ENCODE assay signal across 15 mouse cellular contexts in genomic region chr12:90643891-90644290, GRCm38 (mm10).
DNase-seq lines count a peak whose midpoint lies in the region; ATAC-seq and TF ChIP-seq lines count a peak whose summit lies in the region.
"Had no signal": no experiment of that assay in that cellular context is flagged by ENCODE, and none has a peak within 500 bp of the region (broad histone marks: within the 10 kb centered on the region; RNA-seq: fewer than 3 reads in every experiment).

No protein-coding gene starts in this region.

- H3K36me3 ChIP-seq in heart, adult 2 months (ENCODE audit: control insufficient read depth, insufficient read depth, low read length): no peaks in the 10 kb centered on the region
- H3K36me3 ChIP-seq in midbrain, postnatal 0 days (ENCODE audit: insufficient read depth, low read length): no peaks in the 10 kb centered on the region
- no peaks in the 10 kb centered on the region for H3K36me3 ChIP-seq in midbrain, embryonic 14.5 days (ENCODE audit: control insufficient read depth, insufficient read depth, low read length)
- no peaks in the 10 kb centered on the region for H3K36me3 ChIP-seq in stomach, embryonic 16.5 days (ENCODE audit: control insufficient read depth, insufficient read depth, low read length)
- H3K36me3 ChIP-seq in thymus, adult 2 months (ENCODE audit: control insufficient read depth, insufficient read depth, low read length): no peaks in the 10 kb centered on the region
- no peaks in the 10 kb centered on the region for H3K36me3 ChIP-seq in forebrain, embryonic 15.5 days
- H3K36me3 ChIP-seq: hindbrain, embryonic 10.5 days; liver, embryonic 13.5 days; midbrain, embryonic 10.5 days; neural tube, embryonic 12.5 days had no signal

- H3K4me1 ChIP-seq in heart, adult 2 months (ENCODE audit: control insufficient read depth, insufficient read depth, low read length): no peaks in the 10 kb centered on the region
- H3K4me1 ChIP-seq in midbrain, postnatal 0 days (ENCODE audit: insufficient read depth, low read length): no peaks in the 10 kb centered on the region
- H3K4me1 ChIP-seq in midbrain, embryonic 14.5 days (ENCODE audit: control insufficient read depth, insufficient read depth, low read length): no peaks in the 10 kb centered on the region
- no peaks in the 10 kb centered on the region for H3K4me1 ChIP-seq in stomach, embryonic 16.5 days (ENCODE audit: control insufficient read depth, insufficient read depth, low read length)
- H3K4me1 ChIP-seq in thymus, adult 2 months (replicated peaks; ENCODE audit: control insufficient read depth, insufficient read depth, low read length): no peaks in the 10 kb centered on the region
- H3K4me1 ChIP-seq in forebrain, embryonic 15.5 days: no peaks in the 10 kb centered on the region
- H3K4me1 ChIP-seq: hindbrain, embryonic 10.5 days; liver, embryonic 13.5 days; midbrain, embryonic 10.5 days; neural tube, embryonic 12.5 days had no signal

- no peak overlapping the region for H3K4me2 ChIP-seq in midbrain, postnatal 0 days (ENCODE audit: low read depth, low read length, poor library complexity, severe bottlenecking)
- no peak overlapping the region for H3K4me2 ChIP-seq in midbrain, embryonic 14.5 days (ENCODE audit: low read length)
- no peak overlapping the region for H3K4me2 ChIP-seq in stomach, embryonic 16.5 days (ENCODE audit: low read depth, low read length)
- H3K4me2 ChIP-seq in forebrain, embryonic 15.5 days (replicated peaks): no peak overlapping the region
- H3K4me2 ChIP-seq: liver, embryonic 13.5 days; neural tube, embryonic 12.5 days had no signal

- H3K79me2 ChIP-seq in heart, adult 2 months (replicated peaks; ENCODE audit: control insufficient read depth, insufficient read depth, low read length): no peaks in the 10 kb centered on the region

- no peak overlapping the region for H3K9ac ChIP-seq in heart, adult 2 months (ENCODE audit: low read depth, low read length)
- H3K9ac ChIP-seq in midbrain, postnatal 0 days (replicated peaks; ENCODE audit: low read length, poor library complexity, severe bottlenecking): no peak overlapping the region
- H3K9ac ChIP-seq in midbrain, embryonic 14.5 days (replicated peaks; ENCODE audit: low read length): no peak overlapping the region
- H3K9ac ChIP-seq in stomach, embryonic 16.5 days (ENCODE audit: low read length): no peak overlapping the region
- H3K9ac ChIP-seq in forebrain, embryonic 15.5 days (replicated peaks): no peak overlapping the region
- H3K9ac ChIP-seq: liver, embryonic 13.5 days; neural tube, embryonic 12.5 days had no signal

- 32% methylated on average over 1 of the region's 1 CpGs for WGBS in heart, adult 2 months
- 67% methylated on average over 1 of the region's 1 CpGs for WGBS in midbrain, postnatal 0 days
- 69% methylated on average over 1 of the region's 1 CpGs for WGBS in midbrain, embryonic 14.5 days
- 22% methylated on average over 1 of the region's 1 CpGs for WGBS in stomach, embryonic 16.5 days
- 35% methylated on average over 1 of the region's 1 CpGs for WGBS in thymus, adult 2 months
- WGBS in forebrain, embryonic 15.5 days: 26% methylated on average over 1 of the region's 1 CpGs

- no peaks in the 10 kb centered on the region for H3K9me3 ChIP-seq in midbrain, postnatal 0 days (ENCODE audit: low read length)
- no peaks in the 10 kb centered on the region for H3K9me3 ChIP-seq in midbrain, embryonic 14.5 days (ENCODE audit: control insufficient read depth, low read length)
- no peaks in the 10 kb centered on the region for H3K9me3 ChIP-seq in stomach, embryonic 16.5 days (replicated peaks; ENCODE audit: control insufficient read depth, low read length)
- H3K9me3 ChIP-seq in forebrain, embryonic 15.5 days: no peaks in the 10 kb centered on the region
- H3K9me3 ChIP-seq: hindbrain, embryonic 10.5 days; liver, embryonic 13.5 days; midbrain, embryonic 10.5 days; neural tube, embryonic 12.5 days had no signal

- intact Hi-C loops in heart, adult 2 months (cut with DNase I): no loop called here

- no peak for TF ChIP-seq EP300 in heart, adult 2 months (IDR thresholded peaks at IDR 0.05; ENCODE audit: insufficient read depth, low read depth, low read length)

- no peak for TF ChIP-seq CTCF in heart, adult 2 months (IDR thresholded peaks at IDR 0.05)
- no peak for TF ChIP-seq CTCF in midbrain, postnatal 0 days (IDR thresholded peaks at IDR 0.05)
- no peak for TF ChIP-seq CTCF in thymus, adult 2 months (IDR thresholded peaks at IDR 0.05; ENCODE audit: borderline replicate concordance, control insufficient read depth, extremely low read depth, insufficient read depth, low read length, poor library complexity)

- H3K4me3 ChIP-seq in heart, adult 2 months: no peak overlapping the region
- H3K4me3 ChIP-seq in midbrain, postnatal 0 days (ENCODE audit: low read depth, low read length): no peak overlapping the region
- no peak overlapping the region for H3K4me3 ChIP-seq in midbrain, embryonic 14.5 days (replicated peaks; ENCODE audit: low read depth, low read length)
- no peak overlapping the region for H3K4me3 ChIP-seq in stomach, embryonic 16.5 days (replicated peaks; ENCODE audit: low read length)
- no peak overlapping the region for H3K4me3 ChIP-seq in thymus, adult 2 months (ENCODE audit: control insufficient read depth, insufficient read depth, low read length)
- no peak overlapping the region for H3K4me3 ChIP-seq in forebrain, embryonic 15.5 days
- H3K4me3 ChIP-seq: hindbrain, embryonic 10.5 days; left cerebral cortex, adult 2 months; liver, embryonic 13.5 days; midbrain, embryonic 10.5 days; neural tube, embryonic 12.5 days had no signal

- no peaks in the 10 kb centered on the region for H3K27me3 ChIP-seq in heart, adult 2 months (ENCODE audit: control insufficient read depth, insufficient read depth, low read length)
- no peaks in the 10 kb centered on the region for H3K27me3 ChIP-seq in midbrain, postnatal 0 days (ENCODE audit: insufficient read depth, low read length)
- H3K27me3 ChIP-seq in midbrain, embryonic 14.5 days (ENCODE audit: control insufficient read depth, insufficient read depth, low read length): no peaks in the 10 kb centered on the region
- no peaks in the 10 kb centered on the region for H3K27me3 ChIP-seq in stomach, embryonic 16.5 days (ENCODE audit: control insufficient read depth, insufficient read depth, low read length)
- no peaks in the 10 kb centered on the region for H3K27me3 ChIP-seq in thymus, adult 2 months (ENCODE audit: control insufficient read depth, insufficient read depth, low read length)
- no peaks in the 10 kb centered on the region for H3K27me3 ChIP-seq in forebrain, embryonic 15.5 days
- H3K27me3 ChIP-seq: liver, embryonic 13.5 days; neural tube, embryonic 12.5 days had no signal

- H3K27ac ChIP-seq in heart, adult 2 months: no peak overlapping the region
- H3K27ac ChIP-seq in midbrain, postnatal 0 days (ENCODE audit: low read depth, low read length): no peak overlapping the region
- no peak overlapping the region for H3K27ac ChIP-seq in midbrain, embryonic 14.5 days (replicated peaks; ENCODE audit: low read depth, low read length)
- no peak overlapping the region for H3K27ac ChIP-seq in stomach, embryonic 16.5 days (ENCODE audit: low read length)
- no peak overlapping the region for H3K27ac ChIP-seq in thymus, adult 2 months (ENCODE audit: control insufficient read depth, insufficient read depth, low read length)
- no peak overlapping the region for H3K27ac ChIP-seq in forebrain, embryonic 15.5 days (replicated peaks)
- H3K27ac ChIP-seq: hindbrain, embryonic 10.5 days; left cerebral cortex, adult 2 months; liver, embryonic 13.5 days; midbrain, embryonic 10.5 days; neural tube, embryonic 12.5 days had no signal

- DNase-seq in heart, adult 11 months: peak; percentile 75
- DNase-seq in heart, adult 2 months: no peak
- peak; percentile 8 for DNase-seq in midbrain, postnatal 0 days (ENCODE audit: low spot score)
- no peak for DNase-seq in midbrain, embryonic 14.5 days
- peak; percentile 73 for DNase-seq in fibroblast of lung, adult 2 months (ENCODE audit: low read depth)
- DNase-seq in thymus, adult 2 months: no peak
- DNase-seq: cerebellum, adult 11-12 months; kidney, postnatal 14 days; liver, embryonic 13.5 days had no signal

- TF ChIP-seq POLR2A in heart, adult 2 months (IDR thresholded peaks at IDR 0.05; ENCODE audit: insufficient read depth, low read depth, low read length): no peak
- TF ChIP-seq POLR2A in thymus, adult 2 months (IDR thresholded peaks at IDR 0.05; ENCODE audit: control insufficient read depth, extremely low read depth, insufficient read depth, low read length, poor library complexity): no peak

- no peak for ATAC-seq in midbrain, postnatal 0 days (ENCODE audit: low FRiP score)
- no peak for ATAC-seq in midbrain, embryonic 14.5 days (ENCODE audit: low FRiP score, low TSS enrichment)
- peak; percentile 62; the same call in 1 of the 2 replicates for ATAC-seq in stomach, embryonic 16.5 days (ENCODE audit: insufficient read depth, low FRiP score)
- ATAC-seq in forebrain, embryonic 15.5 days (replicated peaks): no peak

Comparison
In these comparisons a context has a peak if more than half of its experiments do, and no peak if none do; other contexts are left out.
1. DNase-seq: peak in heart, adult 11 months (single experiment), midbrain, postnatal 0 days (single experiment) and fibroblast of lung, adult 2 months (single experiment); none in heart, adult 2 months (0 of 2), midbrain, embryonic 14.5 days (single experiment) and thymus, adult 2 months (single experiment).